Mouse (Mus musculus): Measurements from ENCODE around the gene Haus4.

DNA sequence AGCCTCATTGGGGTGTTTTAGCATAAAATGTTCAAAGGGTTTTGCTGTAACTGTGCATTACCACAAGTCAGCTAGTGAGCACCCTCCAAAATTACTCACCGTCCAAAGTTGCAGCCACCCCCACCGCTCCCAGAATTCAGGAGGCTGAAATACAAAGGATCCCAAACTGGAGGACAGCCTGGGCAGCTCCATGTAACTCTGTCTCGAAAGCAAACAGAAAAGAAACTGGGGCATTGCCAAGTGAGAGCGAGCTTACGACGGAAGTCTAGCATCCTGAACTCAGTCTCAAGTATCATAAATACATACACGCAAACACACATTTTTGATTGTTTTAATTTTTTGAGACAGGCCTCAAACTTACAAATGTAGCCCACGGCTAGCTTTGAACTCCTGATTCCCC, 2.9 kb upstream of the Haus4 start:
- no peak for TF ChIP-seq POLR2A (IDR thresholded peaks at IDR 0.05; ENCODE audit: insufficient read depth, low read depth, low read length)
- no peak for TF ChIP-seq CTCF (IDR thresholded peaks at IDR 0.05)

Measured in heart, adult 2 months (tissue).